Mouse (Mus musculus) megakaryocyte progenitor cell, adult 5-6 weeks (primary cell): ENCODE measurements at regions not wholly inside any gene's neighbourhood (a gene's known extent, or its start where the extent isn't known, plus 50 kb on each side); places are given as distances from the start of the nearest gene placed in this dataset.

Source experiments
- ATAC-seq: replicated peaks from 2 replicates; pipeline ENCODE4 v1.8.0; 2016; ENCODE audit warnings: mild to moderate bottlenecking, moderate TSS enrichment, inconsistent platforms; ENCODE audit not compliant: poor library complexity

GRCm38 (mm10) chr12:95547301-95547700, 144.7 kb upstream of the Flrt2 start:
- no peak for ATAC-seq

GRCm38 (mm10) chr12:95553129-95553528, 138.9 kb upstream of the Flrt2 start:
- no peak for ATAC-seq

- ATAC-seq, result no peak
Measured at GRCm38 (mm10) chr12:95558706-95559406, 133.2 kb upstream of the Flrt2 start.

- ATAC-seq, result no peak
Measured at GRCm38 (mm10) chr12:95563431-95563830, 128.6 kb upstream of the Flrt2 start.

GRCm38 (mm10) chr12:95576772-95577171, 115.3 kb upstream of the Flrt2 start:
- no peak for ATAC-seq

- ATAC-seq, result no peak
Measured at GRCm38 (mm10) chr12:95589011-95589410, 103.0 kb upstream of the Flrt2 start.

- 0 out of 2 replicates have a peak, but pooled peaks have one; percentile 17 for ATAC-seq
Measured at GRCm38 (mm10) chr12:95619281-95619680, 72.7 kb upstream of the Flrt2 start.

- ATAC-seq, result no peak
Measured at GRCm38 (mm10) chr12:95631029-95631428, 61.0 kb upstream of the Flrt2 start.

GRCm38 (mm10) chr12:95636647-95637046, 55.4 kb upstream of the Flrt2 start:
- ATAC-seq, result no peak

GRCm38 (mm10) chr12:95639892-95640291, 52.1 kb upstream of the Flrt2 start:
- ATAC-seq, result no peak

- ATAC-seq, result no peak
Measured at GRCm38 (mm10) chr12:95641628-95642027, 50.4 kb upstream of the Flrt2 start.
